Mouse (Mus musculus): ENCODE data around the gene Pcgf6. TPM values are rescaled to one million over a fixed set of nuclear protein-coding genes. Genes with fewer than 3 reads are reported as not detected.

Gene Pcgf6
- polyA plus RNA-seq (2014; fragmentation: Illumina TruSeq; extraction: RNeasy Lipid Tissue Mini Kit (QIAGEN cat#74804); ENCODE audit: low read depth, low replicate concordance): 30.7 TPM

DNA sequence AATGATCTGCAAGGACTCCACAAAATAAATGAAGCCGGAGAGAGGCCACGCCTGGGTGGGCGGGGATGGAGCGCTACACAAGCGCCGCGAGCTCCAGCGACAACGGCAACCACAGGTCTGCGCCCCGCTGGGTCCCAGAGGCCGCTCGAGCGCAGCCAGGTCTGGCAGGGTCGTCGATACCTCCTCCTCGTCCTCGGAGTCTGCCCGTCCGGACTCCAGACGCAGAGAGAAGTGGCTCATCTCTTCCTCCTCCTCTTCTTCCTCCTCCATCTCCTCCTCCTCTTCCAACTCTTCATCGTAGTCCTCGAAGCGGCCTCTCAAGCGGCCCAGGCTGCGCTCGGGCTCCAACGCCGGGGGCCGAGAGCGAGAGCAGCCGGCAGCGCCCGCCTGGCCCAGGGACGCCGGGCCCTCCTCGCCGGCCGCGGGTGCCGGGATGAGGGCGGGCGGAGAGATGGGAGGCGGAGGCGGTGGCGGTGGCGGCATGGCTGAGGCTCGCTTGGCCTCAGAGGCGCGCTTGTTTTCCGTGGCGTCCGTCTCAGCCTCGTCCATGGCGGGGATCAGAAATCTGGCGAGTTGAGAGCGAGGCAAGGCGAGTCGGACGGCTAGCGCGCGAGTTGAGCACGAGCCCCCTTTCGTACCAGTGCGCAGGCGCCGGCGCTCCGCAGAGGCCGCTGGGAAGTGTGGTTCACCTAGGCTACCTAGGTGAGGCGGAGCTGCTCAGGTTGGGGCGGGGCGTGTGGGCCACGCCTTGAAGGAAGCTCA is at the start of gene Pcgf6:
Pcgf6 (minus strand) TSS at position 636 of the 762 bp plus-strand sequence.

DNA sequence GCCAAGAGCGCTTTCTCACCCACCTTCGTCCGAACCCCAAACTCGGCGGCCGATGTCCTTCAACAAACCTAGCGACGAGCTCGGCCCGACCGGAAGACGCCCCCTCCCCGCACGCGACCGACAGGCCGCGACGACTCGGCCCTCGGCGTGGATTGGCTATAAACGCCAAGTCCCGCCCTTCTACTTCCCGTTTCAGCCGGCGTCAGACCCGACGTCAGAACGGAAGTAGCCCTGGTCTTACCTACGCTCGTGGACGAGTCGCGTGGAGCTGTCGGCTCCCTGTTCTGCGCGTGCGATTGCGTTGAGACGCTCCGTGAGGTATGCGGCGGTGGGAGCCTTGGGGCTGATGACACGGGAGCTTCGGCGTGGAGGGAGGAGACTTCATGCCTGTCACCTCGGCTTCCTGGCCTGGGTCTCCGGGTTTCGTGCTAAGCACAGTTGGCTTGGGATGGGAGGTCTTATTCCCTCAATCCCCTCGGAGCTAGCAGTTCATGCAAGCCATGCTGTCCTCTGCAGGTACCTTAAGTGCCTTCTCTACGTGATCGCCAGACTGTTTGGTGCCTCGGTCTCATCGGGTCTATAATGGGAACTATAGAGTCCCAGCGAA is 39.9 kb upstream of the Pcgf6 start, which contains the start of the genes Usmg5 and Pdcd11:
Usmg5 (minus strand) TSS at position 98 of the 607 bp plus-strand sequence.
Pdcd11 (plus strand) TSS at position 219 of the 607 bp plus-strand sequence.

DNA sequence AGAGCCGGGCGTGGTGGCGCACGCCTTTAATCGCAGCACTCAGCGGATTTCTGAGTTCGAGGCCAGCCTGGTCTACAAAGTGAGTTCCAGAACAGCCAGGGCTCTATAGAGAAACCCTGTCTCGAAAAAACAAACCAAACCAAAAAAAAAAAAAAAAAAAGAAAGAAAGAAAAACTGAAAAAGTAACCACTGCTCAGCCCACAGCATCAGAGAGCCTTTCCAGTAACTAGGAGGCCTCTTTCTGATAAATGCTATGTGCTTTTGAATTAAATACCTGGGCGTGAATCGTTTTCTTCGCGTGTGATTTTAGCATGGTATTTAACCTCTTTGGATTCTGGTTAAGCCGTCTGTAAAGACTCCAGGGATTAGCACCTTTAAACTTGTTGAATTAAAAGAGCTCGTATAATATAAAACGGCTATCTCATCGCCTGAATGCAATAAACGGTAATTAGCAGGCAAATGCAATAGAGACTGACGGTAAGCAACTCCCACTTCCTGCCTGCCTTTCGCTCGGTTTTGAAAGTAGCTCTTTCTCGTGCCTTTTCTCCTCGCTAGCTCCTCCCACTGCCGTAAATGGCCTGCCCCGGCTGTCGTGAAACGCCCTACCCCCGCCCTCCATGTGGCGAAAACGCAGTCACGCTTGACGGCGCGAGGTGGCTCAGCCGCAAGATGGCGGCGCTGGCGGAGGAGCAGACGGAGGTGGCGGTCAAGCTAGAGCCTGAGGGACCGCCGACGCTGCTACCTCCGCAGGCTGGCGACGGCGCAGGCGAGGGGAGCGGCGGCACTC is 16.6 kb upstream of the Pcgf6 start, which contains the start of gene Taf5:
Taf5 (plus strand) TSS at position 651 of the 787 bp plus-strand sequence.

DNA sequence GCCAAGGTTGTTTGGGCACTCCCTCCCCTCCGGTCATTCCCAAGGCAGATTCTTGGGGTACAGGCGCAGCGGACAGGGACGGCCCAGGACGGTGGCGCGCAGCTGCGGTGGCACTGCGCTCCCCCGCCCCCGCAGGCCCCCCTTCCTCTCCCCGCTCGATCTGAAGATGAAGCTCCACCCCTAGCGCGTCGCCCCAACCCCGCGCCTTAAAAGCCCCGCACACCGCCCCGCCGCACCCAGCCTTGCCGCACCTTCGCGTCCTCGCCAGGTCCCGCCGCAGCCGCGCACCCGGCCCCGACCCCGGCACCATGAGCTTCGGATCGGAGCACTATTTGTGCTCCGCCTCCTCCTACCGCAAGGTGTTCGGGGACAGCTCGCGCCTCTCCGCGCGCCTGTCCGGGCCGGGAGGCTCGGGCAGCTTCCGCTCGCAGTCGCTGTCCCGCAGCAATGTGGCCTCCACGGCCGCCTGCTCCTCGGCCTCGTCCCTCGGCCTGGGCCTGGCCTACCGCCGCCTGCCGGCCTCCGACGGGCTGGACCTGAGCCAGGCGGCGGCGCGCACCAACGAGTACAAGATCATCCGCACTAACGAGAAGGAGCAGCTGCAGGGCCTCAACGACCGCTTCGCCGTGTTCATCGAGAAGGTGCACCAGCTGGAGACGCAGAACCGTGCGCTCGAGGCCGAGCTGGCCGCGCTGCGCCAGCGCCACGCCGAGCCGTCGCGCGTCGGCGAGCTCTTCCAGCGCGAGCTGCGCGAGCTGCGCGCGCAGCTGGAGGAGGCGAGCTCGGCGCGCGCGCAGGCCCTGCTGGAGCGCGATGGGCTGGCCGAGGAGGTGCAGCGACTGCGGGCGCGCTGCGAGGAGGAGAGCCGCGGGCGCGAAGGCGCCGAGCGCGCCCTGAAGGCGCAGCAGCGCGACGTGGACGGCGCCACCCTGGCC is 36.0 kb downstream of the Pcgf6 start, which contains the start of the genes Ina and Nt5c2:
Ina (plus strand) TSS at position 252 of the 935 bp plus-strand sequence.
Nt5c2 (minus strand) TSS at position 707 of the 935 bp plus-strand sequence.

Other genes with a start within 250 kb of the Pcgf6 start
- 8.5 TPM for gene Ina, start 36.2 kb downstream of the Pcgf6 start, polyA plus RNA-seq (2014; fragmentation: Illumina TruSeq; extraction: RNeasy Lipid Tissue Mini Kit (QIAGEN cat#74804); ENCODE audit: low read depth, low replicate concordance)
- gene Nt5c2, start 35.8 kb downstream of the Pcgf6 start, polyA plus RNA-seq (2014; fragmentation: Illumina TruSeq; extraction: RNeasy Lipid Tissue Mini Kit (QIAGEN cat#74804); ENCODE audit: low read depth, low replicate concordance): 110 TPM
- 10.8 TPM for gene Taf5, start 16.8 kb upstream of the Pcgf6 start, polyA plus RNA-seq (2014; fragmentation: Illumina TruSeq; extraction: RNeasy Lipid Tissue Mini Kit (QIAGEN cat#74804); ENCODE audit: low read depth, low replicate concordance)
- gene Usmg5, start 39.7 kb upstream of the Pcgf6 start, polyA plus RNA-seq (2014; fragmentation: Illumina TruSeq; extraction: RNeasy Lipid Tissue Mini Kit (QIAGEN cat#74804); ENCODE audit: low read depth, low replicate concordance): 1,447 TPM
- gene Pdcd11, start 39.9 kb upstream of the Pcgf6 start, polyA plus RNA-seq (2014; fragmentation: Illumina TruSeq; extraction: RNeasy Lipid Tissue Mini Kit (QIAGEN cat#74804); ENCODE audit: low read depth, low replicate concordance): 4.6 TPM
- 1.6 TPM for gene Calhm2, start 87.4 kb upstream of the Pcgf6 start, polyA plus RNA-seq (2014; fragmentation: Illumina TruSeq; extraction: RNeasy Lipid Tissue Mini Kit (QIAGEN cat#74804); ENCODE audit: low read depth, low replicate concordance)
- gene Calhm1, start 93.3 kb upstream of the Pcgf6 start, polyA plus RNA-seq (2014; fragmentation: Illumina TruSeq; extraction: RNeasy Lipid Tissue Mini Kit (QIAGEN cat#74804); ENCODE audit: low read depth, low replicate concordance): not detected
- gene Calhm3, start 106.9 kb upstream of the Pcgf6 start, polyA plus RNA-seq (2014; fragmentation: Illumina TruSeq; extraction: RNeasy Lipid Tissue Mini Kit (QIAGEN cat#74804); ENCODE audit: low read depth, low replicate concordance): not detected
- 0.70 TPM for gene Neurl1a, start 127.9 kb upstream of the Pcgf6 start, polyA plus RNA-seq (2014; fragmentation: Illumina TruSeq; extraction: RNeasy Lipid Tissue Mini Kit (QIAGEN cat#74804); ENCODE audit: low read depth, low replicate concordance)